Mouse (Mus musculus) megakaryocyte-erythroid progenitor cell, adult 5 weeks (primary cell): Measurements from ENCODE around the gene Abcb1a. TPM values are rescaled to one million over a fixed set of nuclear protein-coding genes. Genes with fewer than 3 reads are reported as not detected.

ENCODE experiments used
- polyA plus RNA-seq: library from polyadenylated mRNA; stranded (reverse); fragments of >175 nt; gene quantifications from 2 replicates; pipeline ENCODE4 v1.2.3, GENCODE M21; 2012

Gene Abcb1a
- polyA plus RNA-seq = 0.05 and 0.10 TPM in 2 replicates

GRCm38 (mm10) chr5:8659911-8660737 lies at the start of gene Abcb1a:
Gene Abcb1a, plus strand, starts transcription at chr5:8660077.

GRCm38 (mm10) chr5:8622596-8623231 lies 37.2 kb upstream of the Abcb1a start, which contains the start of gene Rundc3b:
Gene Rundc3b, minus strand, starts transcription at chr5:8622952.

Other genes starting within 250 kb of the Abcb1a start
- gene Dbf4, start 237.4 kb upstream of the Abcb1a start, polyA plus RNA-seq = 20.6 and 20.8 TPM in 2 replicates
- 0.61 and 1.2 TPM in 2 replicates for gene Slc25a40, start 237.2 kb upstream of the Abcb1a start, polyA plus RNA-seq
- 0.36 and 0.61 TPM in 2 replicates for gene Rundc3b, start 37.1 kb upstream of the Abcb1a start, polyA plus RNA-seq
- 4.4 and 5.0 TPM in 2 replicates for gene Abcb1b, start 138.1 kb downstream of the Abcb1a start, polyA plus RNA-seq
- gene Abcb4, start 233.6 kb downstream of the Abcb1a start, polyA plus RNA-seq = 24.8 and 28.9 TPM in 2 replicates